Mouse (Mus musculus): ENCODE measurements at regions not wholly inside any gene's neighbourhood (a gene's known extent, or its start where the extent isn't known, plus 50 kb on each side); places are given as distances from the start of the nearest gene placed in this dataset.

DNA sequence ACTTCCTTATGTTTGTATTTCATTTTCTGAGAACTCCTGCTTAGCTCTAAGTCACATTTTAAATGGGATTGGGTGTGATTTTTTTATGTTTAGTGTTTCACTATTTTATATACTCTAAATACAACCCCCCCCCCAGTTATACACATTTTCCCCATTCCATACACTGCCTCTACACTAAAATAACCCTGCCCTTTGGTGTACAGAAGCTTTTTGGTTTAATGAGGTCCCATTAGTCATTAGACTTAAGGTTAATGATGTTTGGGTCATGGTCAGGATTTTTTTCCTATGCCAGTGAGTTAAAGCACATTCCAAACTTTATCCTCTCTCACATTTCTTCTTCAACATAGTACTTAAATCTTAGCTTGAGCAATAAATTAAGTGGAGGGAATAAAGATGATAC, 149.2 kb downstream of the Tinag start:
- Histone ChIP-seq H3K79me2 (ENCODE audit: inconsistent target) (no peaks in the 10 kb centered on the region), H3K4me3 (ENCODE audit: inconsistent target) (no peak overlapping the region), H3K36me3 (ENCODE audit: inconsistent target) (no peaks in the 10 kb centered on the region), H3K27ac (no peak overlapping the region)

DNA sequence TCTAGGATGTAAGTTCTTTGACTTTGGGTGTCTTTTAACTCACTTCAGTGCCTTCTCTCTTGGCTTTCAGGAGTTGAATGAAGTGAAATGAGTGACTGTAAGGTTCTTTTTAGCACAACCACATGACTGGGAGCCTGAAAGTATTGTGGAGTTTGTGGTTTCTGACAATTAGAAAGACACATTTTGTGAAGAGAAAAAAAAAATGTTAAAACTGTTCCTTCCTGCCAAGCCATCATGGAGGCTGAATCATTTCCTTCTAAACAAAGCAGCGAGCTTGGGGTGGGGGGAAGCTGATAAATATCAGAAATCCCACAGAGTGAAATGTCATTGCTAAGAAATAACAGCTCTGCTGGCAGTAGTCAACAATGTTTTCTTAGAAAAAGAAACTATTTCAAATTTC, 163.8 kb downstream of the Tinag start:
- Histone ChIP-seq H3K79me2 (ENCODE audit: inconsistent target) (no peaks in the 10 kb centered on the region), H3K36me3 (ENCODE audit: inconsistent target) (no peaks in the 10 kb centered on the region), H3K4me3 (ENCODE audit: inconsistent target) (no peak overlapping the region), H3K27ac (no peak overlapping the region)
- 0% methylated on average over 1 of the region's 1 CpGs for WGBS (ENCODE audit: missing documents)

DNA sequence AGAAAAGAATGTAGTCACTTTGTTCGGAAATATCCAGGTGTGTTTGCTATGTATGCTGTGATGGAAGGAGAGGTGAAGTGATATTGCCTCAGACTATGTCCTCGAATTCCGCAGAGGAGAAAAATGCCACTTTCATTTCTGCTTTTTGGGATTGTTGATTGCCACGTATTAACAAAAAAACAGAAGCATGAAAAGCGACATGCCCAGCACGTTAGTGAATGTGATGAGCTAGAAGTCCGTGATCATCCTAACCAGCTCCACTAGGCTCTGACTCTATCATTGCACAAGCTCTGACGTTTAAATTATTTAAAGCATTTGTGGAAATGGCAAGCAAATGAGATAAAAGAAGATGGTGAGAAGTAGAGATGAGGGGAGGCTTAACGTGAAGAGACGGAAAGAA, 169.6 kb downstream of the Tinag start:
- Histone ChIP-seq H3K79me2 (ENCODE audit: inconsistent target) (no peaks in the 10 kb centered on the region), H3K27ac (no peak overlapping the region), H3K4me3 (ENCODE audit: inconsistent target) (no peak overlapping the region), H3K36me3 (ENCODE audit: inconsistent target) (no peaks in the 10 kb centered on the region)
- 27% methylated on average over 10 of the region's 10 CpGs for WGBS (ENCODE audit: missing documents)

DNA sequence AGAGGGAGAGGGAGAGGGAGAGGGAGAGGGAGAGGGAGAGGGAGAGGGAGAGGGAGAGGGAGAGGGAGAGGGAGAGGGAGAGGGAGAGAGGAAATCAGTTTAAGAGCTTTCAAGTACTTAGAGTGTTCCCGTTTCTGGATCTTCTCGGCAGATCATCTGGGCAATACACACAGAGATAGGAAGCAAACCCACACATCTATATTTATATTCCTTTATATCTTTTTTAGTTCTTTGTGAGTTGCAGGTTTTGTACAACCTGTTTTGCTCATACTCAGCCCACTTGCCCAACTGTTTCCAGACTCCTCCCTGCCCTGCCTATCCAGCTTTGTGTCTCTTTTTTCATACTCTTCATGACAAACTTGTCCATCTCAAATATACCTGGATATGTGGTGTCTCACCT, 173.2 kb downstream of the Tinag start:
- WGBS (ENCODE audit: missing documents): 64% methylated on average over 2 of the region's 2 CpGs
- Histone ChIP-seq H3K27ac (no peak overlapping the region), H3K4me3 (ENCODE audit: inconsistent target) (no peak overlapping the region), H3K79me2 (ENCODE audit: inconsistent target) (no peaks in the 10 kb centered on the region), H3K36me3 (ENCODE audit: inconsistent target) (no peaks in the 10 kb centered on the region)

DNA sequence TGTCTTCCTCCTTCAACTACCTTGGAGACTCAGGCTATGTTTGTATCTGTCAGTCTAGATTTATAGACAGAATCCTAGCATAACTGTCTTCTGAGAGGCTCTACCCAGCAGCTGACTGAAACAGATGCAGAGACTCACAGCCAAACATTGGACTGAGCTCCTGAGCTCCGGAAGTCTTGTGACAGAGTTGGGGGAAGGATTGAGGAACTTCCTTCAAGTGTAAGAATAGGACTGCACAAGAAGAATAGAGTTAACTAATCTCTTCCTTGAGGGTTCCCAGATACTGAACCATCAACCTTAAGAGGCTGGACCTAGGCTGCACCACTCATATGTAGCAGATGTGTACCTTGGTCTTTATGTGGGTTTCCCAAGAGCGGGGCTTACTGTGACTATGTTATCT, 176.0 kb downstream of the Tinag start:
- H3K4me3 ChIP-seq (ENCODE audit: inconsistent target): no peak overlapping the region
- H3K79me2 ChIP-seq (ENCODE audit: inconsistent target): no peaks in the 10 kb centered on the region
- WGBS (ENCODE audit: missing documents): 41% methylated on average over 2 of the region's 2 CpGs
- peak overlapping the region; percentile 28 for H3K27ac ChIP-seq
- no peaks in the 10 kb centered on the region for H3K36me3 ChIP-seq (ENCODE audit: inconsistent target)

DNA sequence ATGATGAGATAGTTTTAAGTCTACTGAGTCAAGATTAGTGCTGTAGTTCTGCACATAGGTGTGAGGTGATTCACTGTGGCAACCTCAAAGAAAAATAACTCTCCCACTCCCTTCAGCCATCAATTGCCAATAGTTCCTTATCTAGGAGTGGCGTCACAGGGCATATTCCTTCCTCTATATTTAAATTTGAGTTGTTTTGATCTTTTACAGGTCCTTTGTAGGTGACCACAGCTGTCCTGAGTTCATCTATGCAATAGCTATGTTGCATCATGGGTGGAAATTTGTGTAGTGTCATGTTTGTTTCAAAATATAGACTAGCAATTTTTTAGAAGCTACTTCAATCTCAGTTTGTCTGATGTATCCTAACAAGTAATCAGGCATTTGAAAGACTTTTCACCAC, 177.0 kb downstream of the Tinag start:
- no peaks in the 10 kb centered on the region for H3K79me2 ChIP-seq (ENCODE audit: inconsistent target)
- no peak overlapping the region for H3K4me3 ChIP-seq (ENCODE audit: inconsistent target)
- WGBS (ENCODE audit: missing documents): 67% methylated on average over 1 of the region's 1 CpGs
- H3K27ac ChIP-seq: no peak overlapping the region
- no peaks in the 10 kb centered on the region for H3K36me3 ChIP-seq (ENCODE audit: inconsistent target)

DNA sequence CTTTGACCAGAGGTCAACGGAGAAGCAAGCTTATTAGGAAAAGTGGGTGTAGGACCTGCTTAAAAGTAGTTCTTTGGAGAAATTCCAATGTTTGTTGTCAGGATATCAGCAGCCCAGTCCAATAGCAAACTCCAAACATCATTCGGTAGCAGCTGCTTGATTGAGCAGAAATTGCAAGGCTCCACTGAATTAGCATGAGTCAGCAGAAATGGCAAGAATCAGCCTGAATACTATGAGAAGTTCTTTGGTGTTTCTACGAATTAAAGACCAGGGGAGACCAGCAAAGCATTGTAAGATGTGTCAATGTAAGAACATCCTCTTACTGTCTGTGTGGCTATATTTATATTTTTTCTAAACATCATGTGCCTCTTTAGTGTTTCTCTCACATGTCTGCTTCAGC, 223.4 kb downstream of the Tinag start:
- no peaks in the 10 kb centered on the region for H3K79me2 ChIP-seq (ENCODE audit: inconsistent target)
- H3K4me3 ChIP-seq (ENCODE audit: inconsistent target): no peak overlapping the region
- H3K36me3 ChIP-seq (ENCODE audit: inconsistent target): no peaks in the 10 kb centered on the region
- no peak overlapping the region for H3K27ac ChIP-seq
- WGBS (ENCODE audit: missing documents): 85% methylated on average over 3 of the region's 3 CpGs

DNA sequence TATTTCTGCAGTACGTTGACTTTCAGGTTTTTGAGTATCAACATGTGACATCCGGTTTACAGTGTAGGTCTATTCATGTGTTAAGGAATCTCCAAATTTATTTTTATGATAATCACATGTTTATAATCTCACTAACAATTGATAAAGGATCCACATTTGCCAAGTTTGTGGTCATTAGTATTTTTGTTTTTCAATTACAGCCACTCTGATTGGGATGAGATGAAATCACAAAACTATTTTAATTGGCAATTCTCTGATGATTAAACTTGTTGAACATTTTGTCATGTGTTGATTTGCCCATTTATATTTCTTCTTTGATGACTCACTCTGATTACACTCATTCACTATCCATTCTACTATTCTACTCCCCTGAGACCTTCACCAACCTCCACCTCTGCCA, 228.0 kb upstream of the Fam83b start:
- no peaks in the 10 kb centered on the region for H3K79me2 ChIP-seq (ENCODE audit: inconsistent target)
- no peak overlapping the region for H3K27ac ChIP-seq
- no peaks in the 10 kb centered on the region for H3K36me3 ChIP-seq (ENCODE audit: inconsistent target)
- WGBS (ENCODE audit: missing documents): 93% methylated on average over 2 of the region's 2 CpGs
- no peak overlapping the region for H3K4me3 ChIP-seq (ENCODE audit: inconsistent target)

DNA sequence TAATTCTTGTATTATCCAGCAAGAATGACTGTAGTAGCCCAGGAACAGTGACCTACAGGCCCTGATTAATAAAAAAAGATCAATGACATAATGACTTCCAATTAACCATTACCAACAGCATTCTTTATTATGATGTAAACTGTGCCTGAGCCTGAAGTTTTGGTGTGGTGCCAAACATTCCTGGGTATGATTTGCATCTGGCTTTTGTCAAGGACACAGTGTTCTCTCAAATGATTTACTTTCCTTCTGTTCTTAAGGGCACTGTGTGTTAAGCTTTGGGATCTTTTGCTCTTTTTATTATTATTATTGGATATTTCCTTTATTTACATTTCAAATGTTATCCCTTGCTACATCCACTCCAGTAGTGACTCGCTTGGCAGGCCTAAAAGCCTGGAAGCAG, 221.7 kb upstream of the Fam83b start:
- Histone ChIP-seq H3K36me3 (ENCODE audit: inconsistent target) (no peaks in the 10 kb centered on the region), H3K4me3 (ENCODE audit: inconsistent target) (no peak overlapping the region), H3K27ac (no peak overlapping the region), H3K79me2 (ENCODE audit: inconsistent target) (no peaks in the 10 kb centered on the region)
- 58% methylated on average over 1 of the region's 1 CpGs for WGBS (ENCODE audit: missing documents)
